Mouse (Mus musculus) intestine, embryonic 16.5 days (tissue): ENCODE data around the gene Zmpste24. TPM values are rescaled to one million over a fixed set of nuclear protein-coding genes. Genes with fewer than 3 reads are reported as not detected.

Source experiments
- ATAC-seq: fragments of 200-750 bp; cut with Nextera tagmentation; 2 replicates; pipeline ENCODE4 v1.8.0; 2017; ENCODE audit warnings: moderate TSS enrichment, moderate library complexity
- H3K27ac ChIP-seq: fragments of 300-500 bp; sonication (generic); 2 replicates; pipeline ENCODE4 v1.5.1; 2014; ENCODE audit warnings: mild to moderate bottlenecking, low read length
- H3K27me3 ChIP-seq: fragments of 300-500 bp; sonication (generic); replicated peaks from 2 replicates; pipeline ENCODE4 v1.6.1; 2014; ENCODE audit warnings: low read length, control low read depth, mixed read lengths; ENCODE audit not compliant: control insufficient read depth, insufficient read depth
- H3K36me3 ChIP-seq: fragments of 300-500 bp; sonication (generic); 2 replicates; pipeline ENCODE4 v1.6.1; 2014; ENCODE audit warnings: low read length, control low read depth; ENCODE audit not compliant: control insufficient read depth, insufficient read depth
- H3K4me1 ChIP-seq: fragments of 300-500 bp; sonication (generic); 2 replicates; pipeline ENCODE4 v1.6.1; 2014; ENCODE audit warnings: low read length, control low read depth, mixed read lengths; ENCODE audit not compliant: control insufficient read depth, insufficient read depth
- H3K4me2 ChIP-seq: fragments of 300-500 bp; sonication (generic); 2 replicates; pipeline ENCODE4 v1.6.1; 2014; ENCODE audit warnings: low read depth, low read length, control low read depth
- H3K4me3 ChIP-seq: fragments of 300-500 bp; sonication (generic); 2 replicates; pipeline ENCODE4 v1.5.1; 2014; ENCODE audit warnings: mild to moderate bottlenecking, low read length
- H3K9ac ChIP-seq: fragments of 300-500 bp; sonication (generic); 2 replicates; pipeline ENCODE4 v1.6.1; 2014; ENCODE audit warnings: low read depth, low read length
- H3K9me3 ChIP-seq: fragments of 300-500 bp; sonication (generic); 2 replicates; pipeline ENCODE4 v1.6.1; 2016; ENCODE audit warnings: low read length, control low read depth; ENCODE audit not compliant: control insufficient read depth
- WGBS: fragments of 180-500 bp; shearing (Covaris S2); extraction: QIAGEN DNeasy Blood & Tissue Kit; methylation state at CpG from one replicate; pipeline ENCODE4 v1.1.7; 2014; 5-methylcytosine and 5-hydroxymethylcytosine counted together
- polyA plus RNA-seq: library from polyadenylated mRNA; unstranded; fragments of >200 nt; fragmentation: Nextera tagmentation; extraction: Ambion mirVana; gene quantifications from 2 replicates; pipeline ENCODE4 v1.2.1, GENCODE M21; 2015

The Zmpste24 gene
- polyA plus RNA-seq, 1 experiment from 2014 or later = 34.6 TPM

GRCm38 (mm10) chr4:121023464-121023863 is 74.6 kb downstream of the Zmpste24 start:
- no peak overlapping the region for H3K4me2 ChIP-seq
- no peak overlapping the region for H3K4me3 ChIP-seq
- H3K36me3 ChIP-seq = no peaks in the 10 kb centered on the region
- 83% methylated on average over 7 of the region's 7 CpGs for WGBS
- no peak for ATAC-seq
- H3K27me3 ChIP-seq = no peaks in the 10 kb centered on the region
- H3K27ac ChIP-seq = no peak overlapping the region
- H3K4me1 ChIP-seq = no peaks in the 10 kb centered on the region
- no peak overlapping the region for H3K9ac ChIP-seq
- no peaks in the 10 kb centered on the region for H3K9me3 ChIP-seq

- Histone ChIP-seq H3K27ac (no peak overlapping the region), H3K9me3 (no peaks in the 10 kb centered on the region), H3K4me2 (no peak overlapping the region), H3K36me3 (no peaks in the 10 kb centered on the region), H3K4me1 (no peaks in the 10 kb centered on the region), H3K4me3 (no peak overlapping the region), H3K9ac (no peak overlapping the region), H3K27me3 (no peaks in the 10 kb centered on the region)
- no peak for ATAC-seq
These were observed 76.1 kb downstream of the Zmpste24 start for GRCm38 (mm10) chr4:121021911-121022310.

- ATAC-seq = no peak
- Histone ChIP-seq H3K4me3 (no peak overlapping the region), H3K27ac (no peak overlapping the region), H3K36me3 (no peaks in the 10 kb centered on the region), H3K27me3 (no peaks in the 10 kb centered on the region), H3K4me1 (peaks cover 8% of the 10 kb centered on the region), H3K9me3 (no peaks in the 10 kb centered on the region), H3K4me2 (no peak overlapping the region), H3K9ac (no peak overlapping the region)
- 70% methylated on average over 10 of the region's 10 CpGs for WGBS
These were observed 77.8 kb downstream of the Zmpste24 start for GRCm38 (mm10) chr4:121020040-121020790.

GRCm38 (mm10) chr4:121018250-121018649 is 79.8 kb downstream of the Zmpste24 start:
- Histone ChIP-seq H3K4me1 (peaks cover 11% of the 10 kb centered on the region), H3K27me3 (no peaks in the 10 kb centered on the region), H3K9me3 (no peaks in the 10 kb centered on the region), H3K4me2 (no peak overlapping the region), H3K27ac (no peak overlapping the region), H3K4me3 (no peak overlapping the region), H3K9ac (no peak overlapping the region), H3K36me3 (no peaks in the 10 kb centered on the region)
- no peak for ATAC-seq
- 66% methylated on average over 3 of the region's 3 CpGs for WGBS

GRCm38 (mm10) chr4:121016928-121017657 is 80.9 kb downstream of the Zmpste24 start, which contains the start of gene Smap2:
Gene Smap2, minus strand, starts transcription at chr4:121017247.
- WGBS = under 1% methylated on average over 42 of the region's 48 CpGs

GRCm38 (mm10) chr4:121016021-121016898 is 81.8 kb downstream of the Zmpste24 start:
- H3K27me3 ChIP-seq = no peaks in the 10 kb centered on the region
- 4% methylated on average over 40 of the region's 40 CpGs for WGBS
- ATAC-seq = peak; percentile 19

More at GRCm38 (mm10) chr4:121016928-121017657, 80.9 kb downstream of the Zmpste24 start, which contains the start of gene Smap2:
- Histone ChIP-seq H3K9me3 (no peaks in the 10 kb centered on the region), H3K4me1 (peaks cover 11% of the 10 kb centered on the region), H3K27me3 (no peaks in the 10 kb centered on the region), H3K36me3 (no peaks in the 10 kb centered on the region), H3K4me3 (peak within 1 kb of the TSS; percentile 99), H3K4me2 (peak within 1 kb of the TSS; percentile 82), H3K9ac (peak within 1 kb of the TSS; percentile 98), H3K27ac (peak within 1 kb of the TSS; percentile 82)
- ATAC-seq = peak; percentile 97

GRCm38 (mm10) chr4:121015268-121015659 is 82.8 kb downstream of the Zmpste24 start:
- 76% methylated on average over 7 of the region's 7 CpGs for WGBS
- Histone ChIP-seq H3K9ac (no peak overlapping the region), H3K27ac (peak overlapping the region; percentile 9; the same call in 1 of the 2 replicates), H3K27me3 (no peaks in the 10 kb centered on the region), H3K9me3 (no peaks in the 10 kb centered on the region), H3K36me3 (no peaks in the 10 kb centered on the region), H3K4me3 (0 out of 2 replicates have a peak overlapping the region, but pooled peaks have one; percentile 5), H3K4me1 (peaks cover 11% of the 10 kb centered on the region), H3K4me2 (peak overlapping the region; percentile 10; the same call in 1 of the 2 replicates)
- no peak for ATAC-seq

More at GRCm38 (mm10) chr4:121016021-121016898, 81.8 kb downstream of the Zmpste24 start:
- Histone ChIP-seq H3K4me2 (peak overlapping the region; percentile 82), H3K27ac (peak overlapping the region; percentile 82), H3K4me1 (peaks cover 11% of the 10 kb centered on the region), H3K9me3 (no peaks in the 10 kb centered on the region), H3K9ac (peak overlapping the region; percentile 98), H3K36me3 (no peaks in the 10 kb centered on the region), H3K4me3 (peak overlapping the region; percentile 99)

- Histone ChIP-seq H3K9ac (no peak overlapping the region), H3K4me1 (peaks cover 12% of the 10 kb centered on the region), H3K9me3 (no peaks in the 10 kb centered on the region), H3K4me2 (peak overlapping the region; percentile 10; the same call in 1 of the 2 replicates), H3K36me3 (no peaks in the 10 kb centered on the region), H3K4me3 (0 out of 2 replicates have a peak overlapping the region, but pooled peaks have one; percentile 10), H3K27ac (no peak overlapping the region), H3K27me3 (no peaks in the 10 kb centered on the region)
- 52% methylated on average over 10 of the region's 10 CpGs for WGBS
- ATAC-seq = peak; percentile 10; the same call in 1 of the 2 replicates
These were observed 83.3 kb downstream of the Zmpste24 start for GRCm38 (mm10) chr4:121014594-121015267.
